Mouse (Mus musculus) small intestine, adult 2 months (tissue): ENCODE data around the gene Rpl9. TPM values are rescaled to one million over a fixed set of nuclear protein-coding genes. Genes with fewer than 3 reads are reported as not detected.

Source experiments
- H3K27ac ChIP-seq: fragments of 200-500 bp; 2 replicates; pipeline ENCODE4 v1.5.1; 2012; ENCODE audit warnings: low read depth, low read length, control low read depth, inconsistent platforms; ENCODE audit not compliant: insufficient read depth
- H3K27me3 ChIP-seq: fragments of 200-500 bp; 2 replicates; pipeline ENCODE4 v1.6.1; 2012; ENCODE audit warnings: mild to moderate bottlenecking, moderate library complexity, low read length, inconsistent platforms; ENCODE audit not compliant: control insufficient read depth, insufficient read depth
- H3K36me3 ChIP-seq: fragments of 200-500 bp; 2 replicates; pipeline ENCODE4 v1.6.1; 2012; ENCODE audit warnings: mild to moderate bottlenecking, low read length, control low read depth, inconsistent platforms; ENCODE audit not compliant: control insufficient read depth, insufficient read depth
- H3K4me1 ChIP-seq: fragments of 200-500 bp; 2 replicates; pipeline ENCODE4 v1.6.1; 2012; ENCODE audit warnings: low read length, inconsistent platforms, mixed read lengths; ENCODE audit not compliant: control insufficient read depth, insufficient read depth, insufficient read length
- H3K4me3 ChIP-seq: fragments of 200-500 bp; 2 replicates; pipeline ENCODE4 v1.5.1; 2012; ENCODE audit warnings: low read depth, mild to moderate bottlenecking, control low read depth, inconsistent platforms, low read length, moderate library complexity
- CTCF ChIP-seq: fragments of 200-500 bp; IDR thresholded peaks from 2 replicates; pipeline ENCODE4 v1.5.1; 2012; ENCODE audit warnings: low read depth, mild to moderate bottlenecking, control low read depth, inconsistent platforms, low read length, moderate library complexity, mixed read lengths; ENCODE audit not compliant: insufficient replicate concordance, insufficient read length; ENCODE audit errors: extremely low read depth
- POLR2A ChIP-seq: fragments of 200-500 bp; IDR thresholded peaks from 2 replicates; pipeline ENCODE4 v1.6.1; 2012; ENCODE audit warnings: low read depth, mild to moderate bottlenecking, control low read depth, inconsistent platforms, low read length, moderate library complexity
- WGBS: fragments of 180-500 bp; shearing (Covaris S2); methylation state at CpG from one replicate; pipeline ENCODE4 v1.1.7; 2018; 5-methylcytosine and 5-hydroxymethylcytosine counted together
- polyA plus RNA-seq: library from polyadenylated mRNA; depleted of rRNA; stranded (reverse); fragments of >200 nt; gene quantifications from 2 replicates; pipeline ENCODE4 v1.2.3, GENCODE M21; 2012

The Rpl9 gene
- polyA plus RNA-seq, 1 experiment, result 62.6 TPM

DNA sequence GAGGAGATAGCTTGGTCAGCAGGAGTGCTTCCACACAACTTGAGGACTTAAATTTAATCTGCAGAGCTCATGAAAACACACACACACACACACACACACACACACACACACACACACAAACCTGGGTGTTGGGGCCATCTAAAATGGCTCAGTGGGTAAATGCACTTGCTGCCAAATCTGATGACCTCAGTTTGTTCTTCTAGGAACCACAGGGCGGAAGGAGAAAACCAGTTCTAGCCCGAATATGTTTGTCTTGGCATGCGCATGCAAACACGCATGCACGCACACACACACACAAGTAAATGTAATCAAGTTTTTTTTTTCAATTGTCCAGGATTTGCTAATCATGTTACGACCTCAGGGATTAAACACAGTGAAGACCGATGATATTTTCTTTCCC is 19.7 kb downstream of the Rpl9 start:
- TF ChIP-seq CTCF (no peak), POLR2A (no peak)
- Histone ChIP-seq H3K27ac (no peak overlapping the region), H3K4me1 (no peaks in the 10 kb centered on the region), H3K27me3 (no peaks in the 10 kb centered on the region), H3K36me3 (no peaks in the 10 kb centered on the region), H3K4me3 (no peak overlapping the region)
- 87% methylated on average over 7 of the region's 7 CpGs for WGBS

DNA sequence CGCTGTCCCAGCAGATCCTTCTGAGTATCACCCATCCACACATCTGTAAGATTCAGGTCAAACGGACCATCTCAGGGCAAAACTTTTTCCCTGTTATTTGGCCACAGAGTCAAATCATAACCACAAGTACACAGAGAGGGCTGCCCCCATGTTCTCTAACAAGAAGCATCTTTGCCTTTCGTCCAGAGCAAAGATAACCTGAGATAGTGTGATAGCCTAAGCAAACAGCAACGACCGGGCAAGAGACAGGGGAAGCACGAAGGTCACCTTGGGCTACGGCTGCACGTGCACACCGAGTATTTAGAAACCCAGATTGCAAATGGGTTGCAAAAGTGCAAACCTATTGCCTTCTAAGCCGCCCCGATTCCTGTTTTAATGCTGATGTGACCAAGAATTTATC is 23.4 kb downstream of the Rpl9 start:
- no peak overlapping the region for H3K4me3 ChIP-seq
- TF ChIP-seq CTCF (no peak), POLR2A (no peak)
- no peaks in the 10 kb centered on the region for H3K4me1 ChIP-seq
- H3K36me3 ChIP-seq, result no peaks in the 10 kb centered on the region
- H3K27me3 ChIP-seq, result no peaks in the 10 kb centered on the region
- 31% methylated on average over 11 of the region's 11 CpGs for WGBS
- no peak overlapping the region for H3K27ac ChIP-seq

DNA sequence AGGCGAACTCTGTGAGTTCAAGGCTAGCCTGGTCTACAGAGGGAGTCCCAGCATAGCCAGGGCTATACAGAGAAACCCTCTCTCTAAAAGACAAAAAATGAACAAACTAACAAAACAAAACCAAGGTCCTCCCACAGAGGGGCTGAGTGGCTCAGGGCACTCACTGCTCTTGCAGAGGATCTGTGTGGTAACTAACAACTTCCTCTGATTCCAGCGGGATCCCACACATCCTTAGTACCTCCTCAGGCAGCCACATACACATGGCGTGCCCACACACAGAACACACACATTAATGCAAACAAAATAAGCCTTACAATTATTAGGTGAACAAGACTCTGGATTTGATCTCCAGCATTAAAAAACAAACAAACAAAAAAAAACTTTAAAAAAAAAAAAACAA is 33.5 kb downstream of the Rpl9 start:
- TF ChIP-seq POLR2A (no peak), CTCF (no peak)

DNA sequence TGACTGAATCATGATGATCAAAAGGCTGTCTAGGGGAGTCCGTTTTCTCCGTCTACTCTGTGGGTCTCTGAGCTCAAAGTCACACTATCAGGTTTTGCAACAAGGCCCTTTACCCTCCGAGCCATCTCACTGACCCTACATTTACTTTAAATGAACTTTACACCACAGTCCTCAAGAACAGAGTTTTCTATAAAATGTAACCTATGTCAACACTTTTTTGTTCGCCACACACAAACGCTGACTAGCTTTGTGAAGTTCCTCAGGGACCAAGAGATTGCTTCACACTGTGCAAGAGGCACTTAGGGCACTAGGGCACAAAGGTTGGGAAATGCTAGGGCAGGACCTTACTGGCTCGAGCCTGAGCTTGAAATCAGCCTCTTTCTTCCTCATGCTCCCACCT is 34.4 kb downstream of the Rpl9 start:
- WGBS, result 63% methylated on average over 6 of the region's 6 CpGs
- no peaks in the 10 kb centered on the region for H3K27me3 ChIP-seq
- TF ChIP-seq CTCF (no peak), POLR2A (no peak)
- no peak overlapping the region for H3K4me3 ChIP-seq
- H3K36me3 ChIP-seq, result no peaks in the 10 kb centered on the region
- H3K4me1 ChIP-seq, result no peaks in the 10 kb centered on the region
- H3K27ac ChIP-seq, result no peak overlapping the region

More for the DNA sequence above, 33.5 kb downstream of the Rpl9 start:
- Histone ChIP-seq H3K27me3 (no peaks in the 10 kb centered on the region), H3K27ac (no peak overlapping the region), H3K4me1 (no peaks in the 10 kb centered on the region), H3K36me3 (no peaks in the 10 kb centered on the region), H3K4me3 (no peak overlapping the region)
- WGBS, result 87% methylated on average over 3 of the region's 3 CpGs

DNA sequence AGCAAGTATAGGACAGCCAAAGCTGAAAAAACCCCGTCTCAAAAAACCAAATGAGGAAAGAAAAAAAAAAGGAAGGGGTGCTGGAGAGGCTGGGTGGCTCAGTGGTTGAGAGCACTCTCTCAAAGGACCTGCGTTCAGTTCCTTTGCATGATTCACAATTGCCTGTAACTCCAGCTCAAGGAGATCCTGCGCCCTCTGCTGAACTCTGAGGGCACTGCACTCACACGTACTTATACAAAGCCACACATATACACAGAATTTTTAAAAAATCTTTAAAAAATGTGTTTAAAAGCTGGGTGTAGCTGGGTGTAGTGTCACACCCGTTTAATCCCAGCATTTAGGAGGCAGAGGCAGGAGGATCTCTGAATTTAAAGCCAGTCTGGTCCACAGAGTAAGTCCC is 36.3 kb downstream of the Rpl9 start:
- H3K27ac ChIP-seq, result no peak overlapping the region
- no peak for TF ChIP-seq CTCF
- no peak for TF ChIP-seq POLR2A
- 79% methylated on average over 5 of the region's 5 CpGs for WGBS
- no peak overlapping the region for H3K4me3 ChIP-seq
- H3K36me3 ChIP-seq, result no peaks in the 10 kb centered on the region
- no peaks in the 10 kb centered on the region for H3K4me1 ChIP-seq
- no peaks in the 10 kb centered on the region for H3K27me3 ChIP-seq

DNA sequence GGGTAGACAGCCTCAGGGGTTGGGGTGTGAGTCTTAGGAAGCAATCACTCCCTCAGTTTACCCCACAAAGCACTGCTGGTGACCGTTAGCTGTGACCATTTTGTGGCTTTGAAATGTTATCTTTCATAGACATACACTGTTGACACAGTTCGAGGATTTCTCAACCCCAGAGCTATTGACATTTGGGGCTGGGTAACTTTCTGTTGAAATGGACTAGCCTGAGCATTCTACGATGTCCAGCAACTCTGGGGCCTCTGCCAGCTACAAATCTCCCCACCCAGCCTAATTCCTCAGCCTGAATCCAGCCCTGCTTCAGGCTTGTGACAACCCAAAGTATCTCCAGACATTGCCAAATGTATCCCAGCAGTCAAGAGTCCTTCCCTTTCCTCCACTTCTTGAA is 37.1 kb downstream of the Rpl9 start:
- Histone ChIP-seq H3K27ac (no peak overlapping the region), H3K4me3 (no peak overlapping the region), H3K27me3 (no peaks in the 10 kb centered on the region), H3K36me3 (no peaks in the 10 kb centered on the region), H3K4me1 (no peaks in the 10 kb centered on the region)
- 35% methylated on average over 3 of the region's 3 CpGs for WGBS
- no peak for TF ChIP-seq POLR2A
- no peak for TF ChIP-seq CTCF

DNA sequence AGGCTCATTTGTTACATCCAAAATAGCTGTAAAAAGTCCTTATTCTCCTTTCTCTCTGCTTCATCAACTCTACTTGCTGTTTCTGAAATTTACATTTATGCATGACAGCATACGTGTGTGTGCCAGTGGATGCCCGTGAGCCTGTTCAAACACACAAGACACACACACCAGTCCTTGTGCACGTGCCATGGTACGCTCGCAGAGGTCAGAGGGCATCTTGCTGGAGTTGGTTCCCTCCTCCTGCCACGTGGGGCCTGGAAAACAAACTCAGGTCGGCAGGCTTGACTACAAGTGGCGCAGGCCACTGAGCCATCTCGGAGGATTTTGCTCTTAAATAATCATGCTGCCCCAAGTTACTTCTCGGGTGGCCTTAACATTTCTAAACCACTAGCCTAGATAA is 40.7 kb downstream of the Rpl9 start:
- no peak for TF ChIP-seq POLR2A
- no peak for TF ChIP-seq CTCF
- WGBS, result 63% methylated on average over 10 of the region's 10 CpGs

DNA sequence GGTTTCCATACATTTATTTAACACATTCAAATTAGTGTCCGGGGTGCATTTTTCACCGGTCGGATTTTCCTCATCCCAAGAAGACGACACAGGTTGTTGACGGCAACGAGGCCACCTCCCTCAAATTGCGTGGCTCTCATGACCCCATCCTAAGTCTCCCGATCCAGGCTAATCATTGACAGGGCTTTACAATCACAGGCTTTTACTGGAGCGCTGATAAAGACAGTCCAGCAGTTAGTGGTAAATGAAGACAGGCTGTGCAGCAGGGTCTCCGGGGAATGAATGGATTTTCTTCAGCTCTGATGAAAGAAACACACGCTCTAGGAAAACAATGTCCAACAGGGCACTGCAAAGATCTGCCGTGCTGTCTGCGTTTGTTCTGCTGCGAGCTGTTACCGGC is 43.1 kb downstream of the Rpl9 start, which contains the start of gene Klb:
Gene Klb, plus strand, starts transcription at position 147 of the 400 bp plus-strand sequence.
- Histone ChIP-seq H3K27ac (no peak within 1 kb of the TSS), H3K4me3 (peak within 1 kb of the TSS; percentile 58), H3K27me3 (no peaks in the 10 kb centered on the region), H3K4me1 (no peaks in the 10 kb centered on the region), H3K36me3 (no peaks in the 10 kb centered on the region)
- TF ChIP-seq CTCF (no peak), POLR2A (no peak)
- 27% methylated on average over 15 of the region's 15 CpGs for WGBS

More for the DNA sequence above, 40.7 kb downstream of the Rpl9 start:
- Histone ChIP-seq H3K36me3 (no peaks in the 10 kb centered on the region), H3K27ac (no peak overlapping the region), H3K27me3 (no peaks in the 10 kb centered on the region), H3K4me3 (no peak overlapping the region), H3K4me1 (no peaks in the 10 kb centered on the region)
